Mouse (Mus musculus) hindbrain, embryonic 16.5 days (tissue): ENCODE measurements around the gene Otud7b. TPM values are rescaled to one million over a fixed set of nuclear protein-coding genes. Genes with fewer than 3 reads are reported as not detected.

Experiments used
- ATAC-seq: fragments of 200-750 bp; cut with Nextera tagmentation; 2 replicates; pipeline ENCODE4 v1.8.0; 2017; ENCODE audit warnings: moderate TSS enrichment, moderate library complexity
- H3K27ac ChIP-seq: fragments of 300-500 bp; sonication (generic); 2 replicates; pipeline ENCODE4 v1.5.1; 2014; ENCODE audit warnings: low read depth, mild to moderate bottlenecking, control low read depth, low read length, moderate library complexity
- H3K27me3 ChIP-seq: fragments of 300-500 bp; sonication (generic); replicated peaks from 2 replicates; pipeline ENCODE4 v1.6.1; 2014; ENCODE audit warnings: low read length; ENCODE audit not compliant: control insufficient read depth, insufficient read depth
- H3K36me3 ChIP-seq: fragments of 300-500 bp; sonication (generic); 2 replicates; pipeline ENCODE4 v1.6.1; 2014; ENCODE audit warnings: mild to moderate bottlenecking, low read length, moderate library complexity, mixed read lengths; ENCODE audit not compliant: control insufficient read depth, insufficient read depth
- H3K4me1 ChIP-seq: fragments of 300-500 bp; sonication (generic); 2 replicates; pipeline ENCODE4 v1.6.1; 2014; ENCODE audit warnings: low read depth, low read length; ENCODE audit not compliant: control insufficient read depth, insufficient read depth
- H3K4me2 ChIP-seq: fragments of 300-500 bp; sonication (generic); 2 replicates; pipeline ENCODE4 v1.6.1; 2014; ENCODE audit warnings: mild to moderate bottlenecking, low read length, control low read depth, moderate library complexity
- H3K4me3 ChIP-seq: fragments of 300-500 bp; sonication (generic); 2 replicates; pipeline ENCODE4 v1.5.1; 2014; ENCODE audit warnings: mild to moderate bottlenecking, low read length, control low read depth, moderate library complexity
- H3K9ac ChIP-seq: fragments of 300-500 bp; sonication (generic); 2 replicates; pipeline ENCODE4 v1.6.1; 2014; ENCODE audit warnings: low read depth, mild to moderate bottlenecking, control low read depth, low read length, moderate library complexity
- H3K9me3 ChIP-seq: fragments of 300-500 bp; sonication (generic); 2 replicates; pipeline ENCODE4 v1.6.1; 2014; ENCODE audit warnings: mild to moderate bottlenecking, low read length, moderate library complexity; ENCODE audit not compliant: control insufficient read depth
- WGBS: fragments of 180-500 bp; shearing (Covaris S2); extraction: QIAGEN DNeasy Blood & Tissue Kit; methylation state at CpG from one replicate; pipeline ENCODE4 v1.1.7; 2014; 5-methylcytosine and 5-hydroxymethylcytosine counted together
- polyA plus RNA-seq: library from polyadenylated mRNA; unstranded; fragments of >200 nt; fragmentation: Nextera tagmentation; extraction: Ambion mirVana; gene quantifications from 2 replicates; pipeline ENCODE4 v1.2.1, GENCODE M21; 2015

Gene Otud7b
- polyA plus RNA-seq, 1 experiment from 2014 or later = 8.7 TPM

- Histone ChIP-seq H3K27ac (no peak overlapping the region), H3K27me3 (no peaks in the 10 kb centered on the region), H3K4me1 (no peaks in the 10 kb centered on the region), H3K4me2 (peak overlapping the region; percentile 43), H3K9me3 (no peaks in the 10 kb centered on the region), H3K9ac (no peak overlapping the region), H3K36me3 (no peaks in the 10 kb centered on the region), H3K4me3 (peak overlapping the region; percentile 21)
- 36% methylated on average over 20 of the region's 20 CpGs for WGBS
- peak; percentile 50; the same call in 1 of the 2 replicates for ATAC-seq
These were observed 38.5 kb upstream of the Otud7b start for GRCm38 (mm10) chr3:96065754-96066375.

- WGBS = 92% methylated on average over 5 of the region's 5 CpGs
- H3K4me2 ChIP-seq = no peak overlapping the region
- H3K4me3 ChIP-seq = no peak overlapping the region
- H3K4me1 ChIP-seq = no peaks in the 10 kb centered on the region
- H3K36me3 ChIP-seq = no peaks in the 10 kb centered on the region
- no peak for ATAC-seq
- no peak overlapping the region for H3K9ac ChIP-seq
- no peaks in the 10 kb centered on the region for H3K9me3 ChIP-seq
- H3K27me3 ChIP-seq = no peaks in the 10 kb centered on the region
- no peak overlapping the region for H3K27ac ChIP-seq
These were observed 37.6 kb upstream of the Otud7b start for GRCm38 (mm10) chr3:96066741-96067140.

GRCm38 (mm10) chr3:96069046-96069445, 35.3 kb upstream of the Otud7b start:
- ATAC-seq = no peak
- H3K4me3 ChIP-seq = no peak overlapping the region
- 93% methylated on average over 6 of the region's 6 CpGs for WGBS
- H3K27ac ChIP-seq = no peak overlapping the region
- no peaks in the 10 kb centered on the region for H3K9me3 ChIP-seq
- no peak overlapping the region for H3K9ac ChIP-seq
- no peak overlapping the region for H3K4me2 ChIP-seq
- H3K36me3 ChIP-seq = no peaks in the 10 kb centered on the region
- H3K4me1 ChIP-seq = no peaks in the 10 kb centered on the region
- H3K27me3 ChIP-seq = no peaks in the 10 kb centered on the region

GRCm38 (mm10) chr3:96069542-96069941, 34.8 kb upstream of the Otud7b start:
- ATAC-seq = no peak
- 56% methylated on average over 1 of the region's 1 CpGs for WGBS
- no peak overlapping the region for H3K27ac ChIP-seq

GRCm38 (mm10) chr3:96070241-96070640, 34.1 kb upstream of the Otud7b start:
- Histone ChIP-seq H3K36me3 (no peaks in the 10 kb centered on the region), H3K27me3 (no peaks in the 10 kb centered on the region), H3K4me2 (no peak overlapping the region), H3K27ac (no peak overlapping the region), H3K9me3 (no peaks in the 10 kb centered on the region), H3K4me1 (no peaks in the 10 kb centered on the region), H3K9ac (no peak overlapping the region), H3K4me3 (no peak overlapping the region)
- WGBS = 86% methylated on average over 4 of the region's 4 CpGs
- ATAC-seq = no peak

More at GRCm38 (mm10) chr3:96069542-96069941, 34.8 kb upstream of the Otud7b start:
- no peaks in the 10 kb centered on the region for H3K4me1 ChIP-seq
- no peaks in the 10 kb centered on the region for H3K27me3 ChIP-seq
- no peaks in the 10 kb centered on the region for H3K36me3 ChIP-seq
- H3K9ac ChIP-seq = no peak overlapping the region
- no peak overlapping the region for H3K4me2 ChIP-seq
- H3K4me3 ChIP-seq = no peak overlapping the region
- no peaks in the 10 kb centered on the region for H3K9me3 ChIP-seq

GRCm38 (mm10) chr3:96072921-96073486, 31.3 kb upstream of the Otud7b start:
- no peak overlapping the region for H3K4me3 ChIP-seq
- ATAC-seq = no peak
- H3K27ac ChIP-seq = no peak overlapping the region
- no peaks in the 10 kb centered on the region for H3K27me3 ChIP-seq
- no peak overlapping the region for H3K4me2 ChIP-seq
- no peaks in the 10 kb centered on the region for H3K9me3 ChIP-seq
- H3K4me1 ChIP-seq = no peaks in the 10 kb centered on the region
- no peaks in the 10 kb centered on the region for H3K36me3 ChIP-seq
- 63% methylated on average over 12 of the region's 12 CpGs for WGBS
- no peak overlapping the region for H3K9ac ChIP-seq

GRCm38 (mm10) chr3:96078066-96078465, 26.3 kb upstream of the Otud7b start:
- no peak overlapping the region for H3K9ac ChIP-seq
- no peaks in the 10 kb centered on the region for H3K36me3 ChIP-seq
- H3K4me1 ChIP-seq = no peaks in the 10 kb centered on the region
- no peak for ATAC-seq
- WGBS = 80% methylated on average over 6 of the region's 6 CpGs
- no peak overlapping the region for H3K27ac ChIP-seq
- H3K9me3 ChIP-seq = no peaks in the 10 kb centered on the region
- H3K4me2 ChIP-seq = no peak overlapping the region
- no peak overlapping the region for H3K4me3 ChIP-seq
- no peaks in the 10 kb centered on the region for H3K27me3 ChIP-seq

GRCm38 (mm10) chr3:96078711-96079110, 25.6 kb upstream of the Otud7b start:
- Histone ChIP-seq H3K9me3 (no peaks in the 10 kb centered on the region), H3K27ac (no peak overlapping the region), H3K4me2 (no peak overlapping the region), H3K4me1 (no peaks in the 10 kb centered on the region), H3K36me3 (no peaks in the 10 kb centered on the region), H3K27me3 (no peaks in the 10 kb centered on the region), H3K9ac (no peak overlapping the region), H3K4me3 (no peak overlapping the region)
- 70% methylated on average over 3 of the region's 3 CpGs for WGBS
- no peak for ATAC-seq

GRCm38 (mm10) chr3:96081006-96081405, 23.3 kb upstream of the Otud7b start:
- Histone ChIP-seq H3K4me1 (no peaks in the 10 kb centered on the region), H3K27ac (no peak overlapping the region), H3K9ac (no peak overlapping the region), H3K36me3 (no peaks in the 10 kb centered on the region), H3K4me2 (no peak overlapping the region), H3K4me3 (no peak overlapping the region), H3K9me3 (no peaks in the 10 kb centered on the region), H3K27me3 (no peaks in the 10 kb centered on the region)
- 67% methylated on average over 1 of the region's 1 CpGs for WGBS
- ATAC-seq = no peak
